Mouse (Mus musculus) heart, embryonic 16.5 days (tissue): ENCODE measurements around the gene Acat3. TPM values are rescaled to one million over a fixed set of nuclear protein-coding genes. Genes with fewer than 3 reads are reported as not detected.
"Not testable (repeated sequence)": the region's sequence is repeated elsewhere in the genome, so short reads cannot be mapped to it uniquely, and the experiment has no call there.

Experiments
- ATAC-seq: fragments of 200-750 bp; cut with Nextera tagmentation; replicated peaks from 2 replicates; pipeline ENCODE4 v1.8.0; 2017; ENCODE audit warnings: moderate number of reproducible peaks; ENCODE audit not compliant: insufficient read depth, low FRiP score; ENCODE audit errors: extremely low read depth
- H3K27ac ChIP-seq: fragments of 300-500 bp; sonication (generic); 2 replicates; pipeline ENCODE4 v1.5.1; 2014; ENCODE audit warnings: mild to moderate bottlenecking, low read length, control low read depth, moderate library complexity
- H3K27me3 ChIP-seq: fragments of 300-500 bp; sonication (generic); 2 replicates; pipeline ENCODE4 v1.6.1; 2014; ENCODE audit warnings: low read length, mixed read lengths; ENCODE audit not compliant: control insufficient read depth, insufficient read depth
- H3K36me3 ChIP-seq: fragments of 300-500 bp; sonication (generic); 2 replicates; pipeline ENCODE4 v1.6.1; 2014; ENCODE audit not compliant: control insufficient read depth, insufficient read depth
- H3K4me1 ChIP-seq: fragments of 300-500 bp; sonication (generic); 2 replicates; pipeline ENCODE4 v1.6.1; 2014; ENCODE audit warnings: low read length, mixed read lengths; ENCODE audit not compliant: control insufficient read depth, insufficient read depth
- H3K4me2 ChIP-seq: fragments of 300-500 bp; sonication (generic); 2 replicates; pipeline ENCODE4 v1.6.1; 2014; ENCODE audit warnings: low read depth, mild to moderate bottlenecking, control low read depth, low read length
- H3K4me3 ChIP-seq: fragments of 300-500 bp; sonication (generic); 2 replicates; pipeline ENCODE4 v1.5.1; 2014; ENCODE audit warnings: mild to moderate bottlenecking, control low read depth, low read length
- H3K9ac ChIP-seq: fragments of 300-500 bp; sonication (generic); 2 replicates; pipeline ENCODE4 v1.6.1; 2014; ENCODE audit warnings: low read length, control low read depth
- H3K9me3 ChIP-seq: fragments of 300-500 bp; sonication (generic); replicated peaks from 2 replicates; pipeline ENCODE4 v1.6.1; 2016; ENCODE audit warnings: low read length; ENCODE audit not compliant: control insufficient read depth
- WGBS: fragments of 180-500 bp; shearing (Covaris S2); extraction: QIAGEN DNeasy Blood & Tissue Kit; methylation state at CpG from one replicate; pipeline ENCODE4 v1.1.7; 2014; 5-methylcytosine and 5-hydroxymethylcytosine counted together
- polyA plus RNA-seq: library from polyadenylated mRNA; unstranded; fragments of >200 nt; fragmentation: Nextera tagmentation; extraction: Ambion mirVana; gene quantifications from 2 replicates; pipeline ENCODE4 v1.2.1, GENCODE M21; 2015

Acat3 gene
- polyA plus RNA-seq, 1 experiment from 2014 or later = 0.33 TPM

GRCm38 (mm10) chr17:12909361-12910280, 30.8 kb downstream of the Acat3 start, which contains the start of gene Pnldc1:
Gene Pnldc1 (minus strand): TSS chr17:12910230.
- H3K27me3 ChIP-seq = no peaks in the 10 kb centered on the region
- H3K27ac ChIP-seq = no peak within 1 kb of the TSS
- H3K4me2 ChIP-seq = no peak within 1 kb of the TSS
- 72% methylated on average over 35 of the region's 35 CpGs for WGBS
- no peak within 1 kb of the TSS for H3K9ac ChIP-seq
- H3K9me3 ChIP-seq = no peaks in the 10 kb centered on the region
- no peak within 1 kb of the TSS for H3K4me3 ChIP-seq
- peaks cover 32% of the 10 kb centered on the region for H3K36me3 ChIP-seq
- H3K4me1 ChIP-seq = no peaks in the 10 kb centered on the region
- ATAC-seq = no peak

DNA sequence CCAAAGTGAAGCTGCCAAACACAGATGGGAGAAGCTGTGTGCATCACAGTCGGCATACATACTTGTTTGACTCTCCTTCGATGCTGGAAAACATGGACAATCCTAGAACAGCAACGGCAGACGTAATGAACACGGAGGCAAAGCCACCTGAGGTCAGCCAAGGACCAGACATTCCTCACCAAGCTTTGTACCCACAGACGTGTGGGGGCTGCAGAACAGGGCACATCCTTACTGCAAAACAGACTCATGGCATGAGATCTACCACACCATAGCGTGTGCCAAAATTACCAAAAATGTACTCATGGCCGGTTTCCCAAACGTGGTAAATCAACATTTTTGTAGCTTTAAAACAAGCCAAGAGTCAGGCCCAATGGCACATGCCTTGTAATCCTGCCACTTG, 34.0 kb downstream of the Acat3 start:
- no peak overlapping the region for H3K4me2 ChIP-seq
- ATAC-seq = no peak
- H3K9me3 ChIP-seq = no peaks in the 10 kb centered on the region
- H3K9ac ChIP-seq = no peak overlapping the region
- H3K36me3 ChIP-seq = peaks cover 21% of the 10 kb centered on the region
- no peak overlapping the region for H3K4me3 ChIP-seq
- H3K4me1 ChIP-seq = no peaks in the 10 kb centered on the region
- 85% methylated on average over 9 of the region's 9 CpGs for WGBS
- no peaks in the 10 kb centered on the region for H3K27me3 ChIP-seq
- H3K27ac ChIP-seq = no peak overlapping the region

DNA sequence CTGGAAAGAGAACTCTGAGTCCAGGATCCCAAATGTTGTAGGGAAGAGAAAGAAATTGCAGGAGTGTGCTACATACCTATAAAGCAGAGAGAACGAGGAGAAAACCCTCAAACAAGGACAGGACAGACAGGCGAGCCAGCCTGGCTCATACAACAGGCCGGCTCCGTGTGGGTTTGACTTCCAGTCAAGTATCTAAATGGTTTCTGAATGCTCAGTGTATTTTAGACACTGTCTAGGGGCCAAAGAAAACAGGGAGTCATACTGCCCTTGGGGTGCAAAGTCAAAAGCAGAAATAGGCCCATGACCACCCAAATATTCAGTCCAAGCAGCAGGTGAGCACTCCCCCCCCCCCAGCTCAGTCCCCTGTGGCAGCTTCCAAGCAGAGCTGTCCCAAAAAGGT, 34.6 kb downstream of the Acat3 start:
- Histone ChIP-seq H3K27ac (no peak overlapping the region), H3K36me3 (peaks cover 17% of the 10 kb centered on the region), H3K4me1 (no peaks in the 10 kb centered on the region), H3K9ac (no peak overlapping the region), H3K4me2 (no peak overlapping the region), H3K9me3 (no peaks in the 10 kb centered on the region), H3K4me3 (no peak overlapping the region), H3K27me3 (no peaks in the 10 kb centered on the region)
- ATAC-seq = no peak
- WGBS = 83% methylated on average over 4 of the region's 4 CpGs

- Histone ChIP-seq H3K36me3 (peaks cover 19% of the 10 kb centered on the region), H3K27me3 (no peaks in the 10 kb centered on the region), H3K4me2 (no peak overlapping the region), H3K27ac (no peak overlapping the region), H3K9me3 (no peaks in the 10 kb centered on the region), H3K4me1 (no peaks in the 10 kb centered on the region), H3K4me3 (no peak overlapping the region), H3K9ac (no peak overlapping the region)
- ATAC-seq = no peak
- WGBS = 79% methylated on average over 1 of the region's 1 CpGs
These were observed 36.1 kb downstream of the Acat3 start for GRCm38 (mm10) chr17:12904349-12904748.

- Histone ChIP-seq H3K9ac (no peak overlapping the region), H3K4me3 (no peak overlapping the region), H3K27me3 (no peaks in the 10 kb centered on the region), H3K36me3 (peaks cover 21% of the 10 kb centered on the region), H3K4me1 (no peaks in the 10 kb centered on the region), H3K27ac (no peak overlapping the region), H3K4me2 (no peak overlapping the region), H3K9me3 (no peaks in the 10 kb centered on the region)
- 66% methylated on average over 11 of the region's 12 CpGs for WGBS
- no peak for ATAC-seq
These were observed 36.7 kb downstream of the Acat3 start for GRCm38 (mm10) chr17:12903372-12904333.

DNA sequence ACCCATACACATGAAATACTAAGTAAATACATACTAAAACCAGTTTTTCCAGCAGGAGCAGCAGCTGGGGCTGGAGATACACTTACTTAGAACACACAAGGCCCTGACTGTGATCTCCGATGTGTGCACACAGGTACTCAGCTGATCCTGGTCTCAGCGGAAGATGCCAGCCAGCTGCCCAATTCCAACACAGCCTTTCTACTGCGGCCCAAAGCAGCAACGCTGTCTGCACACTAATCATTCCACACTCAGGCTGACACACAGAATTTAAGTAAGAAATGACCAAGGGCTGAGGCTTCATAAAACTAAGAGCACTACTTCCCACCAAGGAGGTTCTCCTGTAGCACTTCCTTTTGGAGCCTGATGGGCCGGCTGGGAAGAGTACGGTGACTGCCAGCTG, 38.1 kb downstream of the Acat3 start:
- Histone ChIP-seq H3K27ac (no peak overlapping the region), H3K9ac (no peak overlapping the region), H3K27me3 (no peaks in the 10 kb centered on the region), H3K9me3 (no peaks in the 10 kb centered on the region), H3K4me3 (no peak overlapping the region), H3K4me1 (no peaks in the 10 kb centered on the region), H3K4me2 (no peak overlapping the region), H3K36me3 (peaks cover 21% of the 10 kb centered on the region)
- ATAC-seq = no peak
- WGBS = 93% methylated on average over 6 of the region's 6 CpGs

GRCm38 (mm10) chr17:12898607-12899006, 41.8 kb downstream of the Acat3 start:
- H3K9me3 ChIP-seq, H3K27me3 ChIP-seq, H3K4me3 ChIP-seq, H3K4me2 ChIP-seq, ATAC-seq, H3K4me1 ChIP-seq, H3K27ac ChIP-seq, H3K9ac ChIP-seq: not testable (repeated sequence)
- 42% methylated on average over 2 of the region's 2 CpGs for WGBS
- H3K36me3 ChIP-seq = peaks cover 19% of the 10 kb centered on the region

DNA sequence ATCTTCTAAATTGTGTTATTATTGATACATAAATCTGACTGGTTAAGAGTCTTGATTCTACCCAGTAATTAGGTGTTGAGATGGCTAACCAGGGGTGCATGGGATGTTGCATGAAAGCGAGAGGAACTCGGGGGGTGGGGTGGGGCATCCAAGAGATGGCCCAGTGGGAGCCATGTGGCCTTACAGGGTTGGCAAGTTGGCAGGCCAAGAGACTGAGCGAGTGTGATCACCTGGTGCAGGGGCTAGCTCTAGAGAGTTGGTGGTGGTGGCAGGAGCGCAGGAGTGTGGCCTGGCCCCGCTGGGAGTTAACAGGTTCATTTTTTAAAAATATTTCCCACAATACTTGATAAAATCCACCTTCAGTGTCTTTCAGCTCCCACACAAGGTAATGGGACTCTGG, 42.7 kb downstream of the Acat3 start:
- no peak for ATAC-seq
- WGBS = 91% methylated on average over 5 of the region's 5 CpGs
- no peaks in the 10 kb centered on the region for H3K27me3 ChIP-seq
- H3K27ac ChIP-seq = no peak overlapping the region
- no peaks in the 10 kb centered on the region for H3K4me1 ChIP-seq
- no peak overlapping the region for H3K4me3 ChIP-seq
- H3K9me3 ChIP-seq = no peaks in the 10 kb centered on the region
- no peak overlapping the region for H3K4me2 ChIP-seq
- H3K36me3 ChIP-seq = peaks cover 16% of the 10 kb centered on the region
- H3K9ac ChIP-seq = no peak overlapping the region

DNA sequence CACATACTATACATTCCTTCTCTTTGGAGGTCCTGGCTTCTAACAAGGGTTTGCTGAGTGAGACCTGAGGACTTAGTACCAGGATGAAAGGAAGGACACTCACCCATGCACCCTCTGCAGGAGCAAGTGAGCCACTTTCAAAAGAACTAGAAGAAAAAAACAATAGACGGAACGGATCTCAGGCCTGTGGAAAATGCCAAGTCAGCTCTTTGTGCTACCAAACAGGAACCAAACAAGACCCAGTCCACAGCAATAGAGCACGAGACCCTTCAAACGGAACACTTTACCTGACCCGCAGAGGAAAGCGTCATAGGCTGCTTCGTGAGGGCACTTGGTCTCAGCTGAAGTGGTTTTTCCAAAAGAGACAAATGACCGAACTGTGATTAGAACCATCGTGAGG, 48.4 kb downstream of the Acat3 start:
- 73% methylated on average over 9 of the region's 9 CpGs for WGBS
- H3K4me3 ChIP-seq = no peak overlapping the region
- 0 out of 2 replicates have a peak, but pooled peaks cover 2% of the 10 kb centered on the region for H3K36me3 ChIP-seq
- no peaks in the 10 kb centered on the region for H3K27me3 ChIP-seq
- peaks cover 8% of the 10 kb centered on the region for H3K4me1 ChIP-seq
- no peak overlapping the region for H3K4me2 ChIP-seq
- H3K27ac ChIP-seq = no peak overlapping the region
- no peak for ATAC-seq
- no peaks in the 10 kb centered on the region for H3K9me3 ChIP-seq
- no peak overlapping the region for H3K9ac ChIP-seq
